Mouse (Mus musculus) left cerebral cortex, postnatal 10 days (tissue): ENCODE data around the gene Rala. TPM values are rescaled to one million over a fixed set of nuclear protein-coding genes. Genes with fewer than 3 reads are reported as not detected.

Experiments
- total RNA-seq, 2 experiments: library from RNA; stranded (reverse); gene quantifications; 2 replicates each; pipeline ENCODE4 v1.2.3; 2021

Rala gene
- total RNA-seq, 2 experiments from 2014 or later: 111 to 126 TPM

Other genes starting within 250 kb of the Rala start
- gene Mplkip, start 249.0 kb downstream of the Rala start, total RNA-seq: 10 to 100 TPM; 18.4 to 19.0 TPM
- gene Sugct, start 248.7 kb downstream of the Rala start, total RNA-seq: 1 to 10 TPM; 1.0 to 1.3 TPM
- gene Cdk13, start 139.1 kb downstream of the Rala start, total RNA-seq: 10 to 100 TPM; 51.2 to 56.1 TPM
- 10 to 100 TPM; 30.6 to 32.5 TPM for gene Yae1d1, start 49.1 kb upstream of the Rala start, total RNA-seq